Mouse (Mus musculus): ENCODE results near the gene Creb3l4. TPM values are rescaled to one million over a fixed set of nuclear protein-coding genes. Genes with fewer than 3 reads are reported as not detected.

Creb3l4 gene
- total and polyA plus RNA-seq, 3 experiments, result 0.14 to 0.55 (median 0.16) TPM

GRCm38 (mm10) chr3:90248746-90249100 is 5.4 kb upstream of the Creb3l4 start:
- Histone ChIP-seq H3K27me3 (ENCODE audit: control insufficient read depth, insufficient read depth, low read length) (no peaks in the 10 kb centered on the region), H3K4me1 (ENCODE audit: control insufficient read depth, insufficient read depth, low read length) (peaks cover 5% of the 10 kb centered on the region), H3K27ac (peak overlapping the region; percentile 98), H3K79me2 (replicated peaks; ENCODE audit: control insufficient read depth, insufficient read depth, low read length) (no peaks in the 10 kb centered on the region), H3K9ac (ENCODE audit: low read depth, low read length) (peak overlapping the region; percentile 82), H3K36me3 (ENCODE audit: control insufficient read depth, insufficient read depth, low read length) (no peaks in the 10 kb centered on the region; the same call in 1 of the 2 replicates), H3K4me3 (peak overlapping the region; percentile 71)
- 0 out of 2 replicates have a peak, but pooled peaks have one; percentile 7 for TF ChIP-seq POLR2A (IDR thresholded peaks at IDR 0.05; ENCODE audit: insufficient read depth, low read depth, low read length)
- TF ChIP-seq EP300 (IDR thresholded peaks at IDR 0.05; ENCODE audit: insufficient read depth, low read depth, low read length), result 0 out of 2 replicates have a peak, but pooled peaks have one; percentile 8
- no peak for TF ChIP-seq CTCF (IDR thresholded peaks at IDR 0.05)
- under 1% methylated on average over 10 of the region's 10 CpGs for WGBS
- DNase-seq, result peak in 1 of 2 experiments; percentile 64
- intact Hi-C loops (cut with DNase I), result no loop called here

GRCm38 (mm10) chr3:90247960-90248745 is 4.8 kb upstream of the Creb3l4 start, which contains the start of gene Slc39a1:
Gene Slc39a1, plus strand, starts transcription at chr3:90248172.
- Histone ChIP-seq H3K4me1 (ENCODE audit: control insufficient read depth, insufficient read depth, low read length) (peaks cover 4% of the 10 kb centered on the region), H3K79me2 (replicated peaks; ENCODE audit: control insufficient read depth, insufficient read depth, low read length) (no peaks in the 10 kb centered on the region), H3K36me3 (ENCODE audit: control insufficient read depth, insufficient read depth, low read length) (no peaks in the 10 kb centered on the region; the same call in 1 of the 2 replicates), H3K27ac (peak within 1 kb of the TSS; percentile 98), H3K9ac (ENCODE audit: low read depth, low read length) (peak within 1 kb of the TSS; percentile 82), H3K27me3 (ENCODE audit: control insufficient read depth, insufficient read depth, low read length) (no peaks in the 10 kb centered on the region), H3K4me3 (peak within 1 kb of the TSS; percentile 71)
- WGBS, result under 1% methylated on average over 44 of the region's 44 CpGs
- intact Hi-C loops (cut with DNase I), result no loop called here
- DNase-seq, result peak; percentile 92 to 95
- TF ChIP-seq POLR2A (IDR thresholded peaks at IDR 0.05; ENCODE audit: insufficient read depth, low read depth, low read length), result peak; percentile 88
- TF ChIP-seq EP300 (IDR thresholded peaks at IDR 0.05; ENCODE audit: insufficient read depth, low read depth, low read length), result no peak
- peak; percentile 42; the same call in 1 of the 2 replicates for TF ChIP-seq CTCF (IDR thresholded peaks at IDR 0.05)

GRCm38 (mm10) chr3:90247630-90247959 is 4.3 kb upstream of the Creb3l4 start:
- Histone ChIP-seq H3K4me1 (ENCODE audit: control insufficient read depth, insufficient read depth, low read length) (peaks cover 4% of the 10 kb centered on the region), H3K36me3 (ENCODE audit: control insufficient read depth, insufficient read depth, low read length) (no peaks in the 10 kb centered on the region; the same call in 1 of the 2 replicates), H3K27ac (peak overlapping the region; percentile 98), H3K9ac (ENCODE audit: low read depth, low read length) (peak overlapping the region; percentile 79), H3K4me3 (peak overlapping the region; percentile 71), H3K27me3 (ENCODE audit: control insufficient read depth, insufficient read depth, low read length) (no peaks in the 10 kb centered on the region), H3K79me2 (replicated peaks; ENCODE audit: control insufficient read depth, insufficient read depth, low read length) (no peaks in the 10 kb centered on the region)
- no peak for DNase-seq
- intact Hi-C loops (cut with DNase I), result no loop called here
- TF ChIP-seq EP300 (IDR thresholded peaks at IDR 0.05; ENCODE audit: insufficient read depth, low read depth, low read length) (no peak), CTCF (IDR thresholded peaks at IDR 0.05) (no peak; the same call in 1 of the 2 replicates), POLR2A (IDR thresholded peaks at IDR 0.05; ENCODE audit: insufficient read depth, low read depth, low read length) (no peak; the same call in 1 of the 2 replicates)
- 0% methylated on average over 3 of the region's 3 CpGs for WGBS

- Histone ChIP-seq H3K27ac (no peak overlapping the region), H3K27me3 (ENCODE audit: control insufficient read depth, insufficient read depth, low read length) (no peaks in the 10 kb centered on the region), H3K9ac (ENCODE audit: low read depth, low read length) (no peak overlapping the region), H3K36me3 (ENCODE audit: control insufficient read depth, insufficient read depth, low read length) (no peaks in the 10 kb centered on the region), H3K4me1 (ENCODE audit: control insufficient read depth, insufficient read depth, low read length) (peaks cover 3% of the 10 kb centered on the region; the same call in 1 of the 2 replicates), H3K79me2 (replicated peaks; ENCODE audit: control insufficient read depth, insufficient read depth, low read length) (no peaks in the 10 kb centered on the region), H3K4me3 (no peak overlapping the region)
- TF ChIP-seq EP300 (IDR thresholded peaks at IDR 0.05; ENCODE audit: insufficient read depth, low read depth, low read length) (no peak), CTCF (IDR thresholded peaks at IDR 0.05) (no peak), POLR2A (IDR thresholded peaks at IDR 0.05; ENCODE audit: insufficient read depth, low read depth, low read length) (no peak)
- intact Hi-C loops (cut with DNase I), result no loop called here
- DNase-seq, result no peak
- WGBS, result 66% methylated on average over 2 of the region's 2 CpGs
These were observed 2.1 kb upstream of the Creb3l4 start for GRCm38 (mm10) chr3:90245406-90245805.

- no peak for DNase-seq
- intact Hi-C loops (cut with DNase I), result no loop called here
- no peaks in the 10 kb centered on the region for H3K27me3 ChIP-seq (ENCODE audit: control insufficient read depth, insufficient read depth, low read length)
- H3K36me3 ChIP-seq (ENCODE audit: control insufficient read depth, insufficient read depth, low read length), result no peaks in the 10 kb centered on the region
- TF ChIP-seq POLR2A (IDR thresholded peaks at IDR 0.05; ENCODE audit: insufficient read depth, low read depth, low read length) (no peak), CTCF (IDR thresholded peaks at IDR 0.05) (no peak), EP300 (IDR thresholded peaks at IDR 0.05; ENCODE audit: insufficient read depth, low read depth, low read length) (no peak)
- H3K9ac ChIP-seq (ENCODE audit: low read depth, low read length), result no peak overlapping the region
- H3K4me1 ChIP-seq (ENCODE audit: control insufficient read depth, insufficient read depth, low read length), result peaks cover 1% of the 10 kb centered on the region; the same call in 1 of the 2 replicates
- no peak overlapping the region for H3K27ac ChIP-seq
- no peaks in the 10 kb centered on the region for H3K79me2 ChIP-seq (replicated peaks; ENCODE audit: control insufficient read depth, insufficient read depth, low read length)
- H3K4me3 ChIP-seq, result no peak overlapping the region
- 87% methylated on average over 10 of the region's 10 CpGs for WGBS
These were observed 1.5 kb downstream of the Creb3l4 start for GRCm38 (mm10) chr3:90241669-90242358.

Measured in heart, adult 2 months (tissue).